Mouse (Mus musculus): ENCODE measurements around the gene Prkar1b. TPM values are rescaled to one million over a fixed set of nuclear protein-coding genes. Genes with fewer than 3 reads are reported as not detected.

Gene Prkar1b
- polyA plus RNA-seq, 1 experiment from 2014 or later = 5.3 TPM

DNA sequence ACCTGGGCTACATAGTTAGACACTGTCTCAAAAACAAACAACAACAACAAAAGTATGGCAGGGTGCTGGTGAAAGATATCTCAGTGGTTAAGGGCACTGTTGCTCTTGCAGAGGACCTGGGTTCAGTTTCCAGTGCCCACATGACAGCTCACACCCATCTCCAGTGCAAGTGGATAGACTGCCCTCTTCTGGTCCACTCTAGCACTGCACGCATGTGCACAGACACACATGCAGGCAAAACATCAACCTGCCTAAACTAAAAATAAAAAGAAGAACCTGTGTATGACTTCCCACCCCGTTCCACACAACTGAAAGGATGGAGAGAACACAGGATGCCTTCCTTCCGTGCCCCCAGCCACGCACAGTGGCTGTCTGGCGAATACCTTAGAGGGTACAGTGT, 61.6 kb downstream of the Prkar1b start:
- Histone ChIP-seq H3K9ac (ENCODE audit: low read depth, low read length) (no peak overlapping the region), H3K9me3 (ENCODE audit: control insufficient read depth, low read length) (no peaks in the 10 kb centered on the region), H3K4me1 (replicated peaks; ENCODE audit: control insufficient read depth, insufficient read depth, low read length) (no peaks in the 10 kb centered on the region), H3K36me3 (ENCODE audit: control insufficient read depth, insufficient read depth, low read length) (no peaks in the 10 kb centered on the region), H3K27ac (ENCODE audit: low read depth, low read length) (no peak overlapping the region), H3K4me2 (no peak overlapping the region), H3K27me3 (replicated peaks; ENCODE audit: control insufficient read depth, insufficient read depth, low read length) (no peaks in the 10 kb centered on the region), H3K4me3 (ENCODE audit: low read depth, low read length) (no peak overlapping the region)
- 85% methylated on average over 5 of the region's 5 CpGs for WGBS
- no peak for DNase-seq (ENCODE audit: low spot score)
- ATAC-seq (replicated peaks; ENCODE audit: low FRiP score) = no peak

DNA sequence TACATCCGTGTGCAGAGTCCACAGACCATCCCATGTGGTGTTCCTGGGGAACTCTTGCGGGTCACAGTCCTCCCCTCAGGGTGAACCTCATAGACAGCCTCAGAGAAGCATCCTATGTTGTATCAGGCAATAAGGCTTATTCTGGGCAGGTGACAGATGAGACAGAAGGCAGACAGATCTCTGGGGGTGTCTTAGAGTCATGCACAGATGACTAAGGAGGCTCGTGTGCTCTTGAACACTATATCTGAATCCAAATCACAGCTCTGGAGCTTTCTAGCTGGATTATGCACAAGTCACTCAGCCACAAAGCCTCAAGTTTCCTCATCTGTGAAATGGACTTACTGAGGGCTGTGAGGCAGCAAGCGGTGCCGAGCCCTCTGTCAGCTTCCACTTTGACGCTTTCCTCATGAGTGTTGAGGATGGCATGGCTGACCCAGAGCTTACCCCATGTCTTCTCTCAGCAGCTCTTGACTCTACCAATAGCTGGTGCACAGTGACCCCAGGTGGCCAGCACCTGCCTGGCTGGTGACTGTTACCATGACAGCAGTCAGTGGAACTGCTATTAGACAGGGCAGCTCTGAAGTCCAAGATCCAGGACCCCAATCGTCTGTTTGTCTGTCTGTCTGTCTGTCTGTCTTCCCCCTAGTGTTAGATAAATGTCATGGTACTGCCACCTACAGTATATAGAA, 64.8 kb downstream of the Prkar1b start:
- no peaks in the 10 kb centered on the region for H3K27me3 ChIP-seq (replicated peaks; ENCODE audit: control insufficient read depth, insufficient read depth, low read length)
- no peak for DNase-seq (ENCODE audit: low spot score)
- no peak overlapping the region for H3K4me2 ChIP-seq
- H3K27ac ChIP-seq (ENCODE audit: low read depth, low read length) = no peak overlapping the region
- H3K9ac ChIP-seq (ENCODE audit: low read depth, low read length) = no peak overlapping the region
- H3K4me1 ChIP-seq (replicated peaks; ENCODE audit: control insufficient read depth, insufficient read depth, low read length) = no peaks in the 10 kb centered on the region
- no peaks in the 10 kb centered on the region for H3K36me3 ChIP-seq (ENCODE audit: control insufficient read depth, insufficient read depth, low read length)
- 65% methylated on average over 7 of the region's 7 CpGs for WGBS
- H3K9me3 ChIP-seq (ENCODE audit: control insufficient read depth, low read length) = no peaks in the 10 kb centered on the region
- ATAC-seq (replicated peaks; ENCODE audit: low FRiP score) = no peak
- H3K4me3 ChIP-seq (ENCODE audit: low read depth, low read length) = no peak overlapping the region

DNA sequence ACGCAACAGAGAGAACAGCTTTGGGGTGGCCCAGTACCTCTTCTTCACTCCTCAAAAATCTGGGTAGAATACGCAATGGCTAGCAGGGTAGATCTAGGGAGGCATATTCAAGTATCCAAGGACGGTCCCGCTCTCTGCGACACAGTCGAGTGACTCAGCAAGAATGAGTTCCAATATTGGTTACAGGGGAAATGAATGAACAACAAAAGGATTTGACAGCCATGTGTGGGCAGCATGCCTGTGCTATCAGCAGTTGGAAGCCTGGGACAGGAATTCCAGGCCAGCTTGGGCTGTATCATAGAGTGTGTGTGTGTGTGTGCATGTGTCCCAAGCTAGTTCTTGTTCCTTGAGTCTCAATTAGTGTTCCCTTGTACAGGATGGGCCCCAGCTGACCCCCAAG, 65.5 kb downstream of the Prkar1b start:
- Histone ChIP-seq H3K36me3 (ENCODE audit: control insufficient read depth, insufficient read depth, low read length) (no peaks in the 10 kb centered on the region), H3K27me3 (replicated peaks; ENCODE audit: control insufficient read depth, insufficient read depth, low read length) (no peaks in the 10 kb centered on the region), H3K4me1 (replicated peaks; ENCODE audit: control insufficient read depth, insufficient read depth, low read length) (no peaks in the 10 kb centered on the region), H3K4me3 (ENCODE audit: low read depth, low read length) (no peak overlapping the region), H3K4me2 (no peak overlapping the region), H3K9me3 (ENCODE audit: control insufficient read depth, low read length) (no peaks in the 10 kb centered on the region), H3K9ac (ENCODE audit: low read depth, low read length) (no peak overlapping the region), H3K27ac (ENCODE audit: low read depth, low read length) (no peak overlapping the region)
- WGBS = 66% methylated on average over 6 of the region's 6 CpGs
- no peak for DNase-seq (ENCODE audit: low spot score)
- ATAC-seq (replicated peaks; ENCODE audit: low FRiP score) = no peak

DNA sequence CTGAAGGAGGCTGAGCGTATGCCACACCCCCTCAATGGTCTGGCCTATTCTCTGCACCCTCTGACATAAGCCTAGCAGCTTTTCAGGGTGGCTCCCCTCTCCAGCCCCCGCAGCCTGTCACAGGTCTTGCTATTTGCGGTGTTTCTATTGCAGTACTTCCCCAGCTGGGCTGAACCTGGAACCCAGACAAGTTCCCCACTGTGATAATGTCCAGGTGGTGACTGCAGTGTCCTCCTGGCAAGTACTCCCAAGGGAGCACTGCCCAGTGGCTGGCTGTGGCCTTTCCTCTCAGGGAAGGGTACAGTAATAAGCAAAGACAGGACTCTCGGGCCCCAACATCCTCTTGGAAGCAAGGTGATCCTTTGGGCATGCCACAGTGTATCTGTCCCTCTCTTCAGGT, 66.0 kb downstream of the Prkar1b start:
- Histone ChIP-seq H3K9me3 (ENCODE audit: control insufficient read depth, low read length) (no peaks in the 10 kb centered on the region), H3K27me3 (replicated peaks; ENCODE audit: control insufficient read depth, insufficient read depth, low read length) (no peaks in the 10 kb centered on the region), H3K4me2 (no peak overlapping the region), H3K4me1 (replicated peaks; ENCODE audit: control insufficient read depth, insufficient read depth, low read length) (no peaks in the 10 kb centered on the region), H3K9ac (ENCODE audit: low read depth, low read length) (no peak overlapping the region), H3K36me3 (ENCODE audit: control insufficient read depth, insufficient read depth, low read length) (no peaks in the 10 kb centered on the region), H3K27ac (ENCODE audit: low read depth, low read length) (no peak overlapping the region), H3K4me3 (ENCODE audit: low read depth, low read length) (no peak overlapping the region)
- ATAC-seq (replicated peaks; ENCODE audit: low FRiP score) (no peak), DNase-seq (ENCODE audit: low spot score) (no peak)
- 75% methylated on average over 4 of the region's 4 CpGs for WGBS

DNA sequence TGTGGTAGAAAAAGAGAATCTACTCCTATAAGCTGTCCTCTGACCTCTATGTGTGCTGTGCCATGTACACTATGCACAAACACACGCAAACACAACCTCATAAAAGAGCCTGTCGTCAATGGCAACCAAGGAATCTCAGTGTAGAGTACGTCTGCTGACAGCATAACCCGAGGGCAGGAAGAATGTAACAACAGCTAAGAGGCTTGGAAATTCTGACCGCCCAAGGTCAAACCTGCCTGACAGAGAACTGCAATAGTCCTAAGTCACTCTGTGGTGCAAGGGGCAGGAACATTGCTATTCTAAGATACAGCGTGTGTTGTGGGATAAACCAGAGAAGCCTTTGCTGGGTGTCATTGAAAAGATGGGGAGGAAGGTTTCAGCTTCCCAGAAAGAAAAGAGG, 68.4 kb downstream of the Prkar1b start:
- Histone ChIP-seq H3K4me2 (no peak overlapping the region), H3K4me3 (ENCODE audit: low read depth, low read length) (no peak overlapping the region), H3K9ac (ENCODE audit: low read depth, low read length) (no peak overlapping the region), H3K27ac (ENCODE audit: low read depth, low read length) (no peak overlapping the region), H3K36me3 (ENCODE audit: control insufficient read depth, insufficient read depth, low read length) (no peaks in the 10 kb centered on the region), H3K27me3 (replicated peaks; ENCODE audit: control insufficient read depth, insufficient read depth, low read length) (no peaks in the 10 kb centered on the region), H3K4me1 (replicated peaks; ENCODE audit: control insufficient read depth, insufficient read depth, low read length) (no peaks in the 10 kb centered on the region), H3K9me3 (ENCODE audit: control insufficient read depth, low read length) (no peaks in the 10 kb centered on the region)
- DNase-seq (ENCODE audit: low spot score) = no peak
- no peak for ATAC-seq (replicated peaks; ENCODE audit: low FRiP score)
- WGBS = 49% methylated on average over 6 of the region's 6 CpGs

DNA sequence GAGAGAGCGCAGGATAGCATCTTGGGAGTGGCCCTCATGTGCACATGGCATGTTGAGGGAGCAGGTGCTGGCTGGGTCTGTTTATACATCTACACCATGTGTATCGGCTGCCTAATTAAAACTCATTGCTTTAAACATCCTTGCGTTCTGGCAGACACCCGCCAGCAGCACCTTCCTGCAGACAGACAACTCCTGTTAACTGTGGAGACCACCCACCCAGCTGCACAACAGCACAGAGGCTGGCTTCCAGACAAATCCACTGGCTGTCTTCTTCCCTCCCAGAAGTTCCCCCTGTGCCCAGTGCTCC, 71.7 kb downstream of the Prkar1b start:
- DNase-seq (ENCODE audit: low spot score) (no peak), ATAC-seq (replicated peaks; ENCODE audit: low FRiP score) (no peak)
- Histone ChIP-seq H3K4me3 (ENCODE audit: low read depth, low read length) (no peak overlapping the region), H3K36me3 (ENCODE audit: control insufficient read depth, insufficient read depth, low read length) (no peaks in the 10 kb centered on the region), H3K4me2 (no peak overlapping the region), H3K27me3 (replicated peaks; ENCODE audit: control insufficient read depth, insufficient read depth, low read length) (no peaks in the 10 kb centered on the region), H3K9ac (ENCODE audit: low read depth, low read length) (no peak overlapping the region), H3K4me1 (replicated peaks; ENCODE audit: control insufficient read depth, insufficient read depth, low read length) (no peaks in the 10 kb centered on the region), H3K9me3 (ENCODE audit: control insufficient read depth, low read length) (no peaks in the 10 kb centered on the region), H3K27ac (ENCODE audit: low read depth, low read length) (no peak overlapping the region)
- WGBS = 64% methylated on average over 4 of the region's 4 CpGs

DNA sequence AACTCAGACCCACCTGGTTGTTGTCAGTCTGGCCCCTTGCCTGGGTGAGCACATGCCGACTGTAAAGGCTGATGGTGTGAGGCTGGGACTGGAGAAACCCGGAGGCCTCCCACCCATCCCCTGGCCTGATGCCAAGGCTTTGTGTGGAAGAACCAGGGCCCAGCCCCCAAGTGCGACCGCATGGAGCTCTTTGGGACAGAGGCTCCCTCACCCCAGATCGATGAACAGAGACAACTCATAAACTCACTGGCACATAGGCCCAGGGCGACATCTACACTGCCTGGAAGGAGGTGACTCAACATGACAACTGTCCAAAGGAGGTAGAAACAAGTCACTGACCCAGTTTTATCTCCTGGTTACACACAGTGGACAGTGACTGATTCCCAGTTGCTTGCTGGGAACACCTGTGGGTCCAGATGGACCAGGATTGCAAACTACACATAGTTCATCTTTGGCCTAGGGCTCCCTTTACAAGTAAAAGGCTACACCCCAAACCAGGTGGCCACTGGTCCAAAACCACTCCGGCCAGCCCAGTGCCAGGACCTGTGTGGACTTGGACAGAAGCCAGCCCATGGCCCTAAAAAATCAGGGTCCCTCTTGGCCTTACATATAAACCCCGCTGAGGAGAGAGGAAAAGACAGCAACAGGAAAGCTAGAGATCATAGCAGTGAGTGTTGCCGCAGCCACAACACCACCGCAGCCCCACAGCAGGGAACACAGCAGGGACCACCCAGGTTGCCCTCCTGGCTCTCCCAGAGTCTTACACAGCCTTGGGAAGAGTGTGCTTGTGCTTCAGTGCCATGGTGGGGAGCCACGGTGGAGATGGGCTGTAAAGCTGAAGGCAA, 72.3 kb downstream of the Prkar1b start:
- DNase-seq (ENCODE audit: low spot score) = no peak

DNA sequence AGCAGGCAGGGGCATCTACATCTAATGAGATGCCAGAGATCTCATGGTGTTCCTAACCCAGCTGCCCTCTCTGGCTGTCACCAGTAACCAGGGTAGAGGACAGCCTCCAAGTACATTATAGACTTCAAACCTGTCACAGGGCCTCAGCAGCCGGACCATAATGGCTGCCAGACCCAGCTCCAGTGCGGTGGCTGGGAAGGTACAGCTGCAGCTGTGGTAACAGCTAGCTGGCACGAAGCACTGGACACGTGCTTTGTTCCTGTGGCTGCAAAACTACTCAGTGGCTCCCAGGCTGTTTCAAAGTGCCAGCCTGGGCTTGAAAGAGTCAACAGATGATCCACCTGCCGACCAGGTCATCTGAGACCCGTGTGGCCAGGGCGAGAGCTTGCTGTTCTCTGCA, 73.4 kb downstream of the Prkar1b start:
- Histone ChIP-seq H3K9me3 (ENCODE audit: control insufficient read depth, low read length) (no peaks in the 10 kb centered on the region), H3K9ac (ENCODE audit: low read depth, low read length) (no peak overlapping the region), H3K4me3 (ENCODE audit: low read depth, low read length) (no peak overlapping the region), H3K36me3 (ENCODE audit: control insufficient read depth, insufficient read depth, low read length) (no peaks in the 10 kb centered on the region), H3K4me2 (no peak overlapping the region), H3K27me3 (replicated peaks; ENCODE audit: control insufficient read depth, insufficient read depth, low read length) (no peaks in the 10 kb centered on the region), H3K4me1 (replicated peaks; ENCODE audit: control insufficient read depth, insufficient read depth, low read length) (no peaks in the 10 kb centered on the region), H3K27ac (ENCODE audit: low read depth, low read length) (no peak overlapping the region)
- no peak for ATAC-seq (replicated peaks; ENCODE audit: low FRiP score)
- WGBS = 79% methylated on average over 7 of the region's 7 CpGs
- no peak for DNase-seq (ENCODE audit: low spot score)

More for the DNA sequence above, 72.3 kb downstream of the Prkar1b start:
- Histone ChIP-seq H3K27me3 (replicated peaks; ENCODE audit: control insufficient read depth, insufficient read depth, low read length) (no peaks in the 10 kb centered on the region), H3K4me2 (no peak overlapping the region), H3K36me3 (ENCODE audit: control insufficient read depth, insufficient read depth, low read length) (no peaks in the 10 kb centered on the region), H3K4me3 (ENCODE audit: low read depth, low read length) (no peak overlapping the region), H3K9ac (ENCODE audit: low read depth, low read length) (no peak overlapping the region), H3K4me1 (replicated peaks; ENCODE audit: control insufficient read depth, insufficient read depth, low read length) (no peaks in the 10 kb centered on the region), H3K27ac (ENCODE audit: low read depth, low read length) (no peak overlapping the region), H3K9me3 (ENCODE audit: control insufficient read depth, low read length) (no peaks in the 10 kb centered on the region)
- no peak for ATAC-seq (replicated peaks; ENCODE audit: low FRiP score)
- WGBS = 68% methylated on average over 11 of the region's 11 CpGs

DNA sequence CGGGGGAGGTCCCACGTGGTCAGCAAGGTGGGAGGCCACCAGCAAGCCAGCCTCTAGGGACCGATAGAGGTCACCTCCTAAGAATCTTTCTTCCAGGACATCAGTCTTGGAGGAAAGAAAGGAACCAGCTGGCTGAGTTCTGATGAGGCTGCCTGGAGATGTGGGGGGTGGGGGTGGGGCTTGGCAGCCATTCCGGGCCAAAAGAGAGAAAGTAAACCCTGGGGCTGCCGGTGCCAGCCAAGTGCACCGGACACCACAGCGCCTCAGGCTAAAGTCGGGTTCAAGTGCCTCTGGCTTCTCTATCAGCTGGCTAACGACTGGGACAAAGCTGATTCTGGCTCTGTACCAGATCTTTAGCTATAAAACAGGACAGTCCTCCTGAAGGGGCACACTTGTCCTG, 74.0 kb downstream of the Prkar1b start:
- Histone ChIP-seq H3K4me1 (replicated peaks; ENCODE audit: control insufficient read depth, insufficient read depth, low read length) (no peaks in the 10 kb centered on the region), H3K9me3 (ENCODE audit: control insufficient read depth, low read length) (no peaks in the 10 kb centered on the region), H3K9ac (ENCODE audit: low read depth, low read length) (no peak overlapping the region), H3K4me2 (no peak overlapping the region), H3K4me3 (ENCODE audit: low read depth, low read length) (no peak overlapping the region), H3K36me3 (ENCODE audit: control insufficient read depth, insufficient read depth, low read length) (no peaks in the 10 kb centered on the region), H3K27me3 (replicated peaks; ENCODE audit: control insufficient read depth, insufficient read depth, low read length) (no peaks in the 10 kb centered on the region), H3K27ac (ENCODE audit: low read depth, low read length) (no peak overlapping the region)
- no peak for DNase-seq (ENCODE audit: low spot score)
- 41% methylated on average over 9 of the region's 9 CpGs for WGBS
- no peak for ATAC-seq (replicated peaks; ENCODE audit: low FRiP score)
